Mouse (Mus musculus): ENCODE measurements at regions not wholly inside any gene's neighbourhood (a gene's known extent, or its start where the extent isn't known, plus 50 kb on each side); places are given as distances from the start of the nearest gene placed in this dataset.
A peak's percentile ranks its signal among the peaks of the same experiment; 100 is the strongest.

- 0 out of 2 replicates have a peak, but pooled peaks have one; percentile 53 for ATAC-seq
These were observed 287.6 kb upstream of the Eif4g2 start for GRCm38 (mm10) chr7:111370421-111370887.

GRCm38 (mm10) chr7:111368296-111369004, 285.6 kb upstream of the Eif4g2 start:
- Histone ChIP-seq H3K36me3 (ENCODE audit: poor library complexity, severe bottlenecking) (no peaks in the 10 kb centered on the region), H3K4me1 (peaks cover 12% of the 10 kb centered on the region), H3K4me3 (no peak overlapping the region), H3K27ac (no peak overlapping the region), H3K9me3 (replicated peaks) (no peaks in the 10 kb centered on the region), H3K27me3 (no peaks in the 10 kb centered on the region), H3K4me2 (no peak overlapping the region), H3K9ac (no peak overlapping the region)
- 83% methylated on average over 2 of the region's 2 CpGs for WGBS
- ATAC-seq: no peak

More at GRCm38 (mm10) chr7:111370421-111370887, 287.6 kb upstream of the Eif4g2 start:
- H3K36me3 ChIP-seq (ENCODE audit: poor library complexity, severe bottlenecking): no peaks in the 10 kb centered on the region
- WGBS: 22% methylated on average over 2 of the region's 2 CpGs
- H3K4me3 ChIP-seq: no peak overlapping the region
- H3K4me2 ChIP-seq: no peak overlapping the region
- H3K27me3 ChIP-seq: no peaks in the 10 kb centered on the region
- peaks cover 12% of the 10 kb centered on the region for H3K4me1 ChIP-seq
- no peaks in the 10 kb centered on the region for H3K9me3 ChIP-seq (replicated peaks)
- no peak overlapping the region for H3K9ac ChIP-seq
- H3K27ac ChIP-seq: no peak overlapping the region

- no peaks in the 10 kb centered on the region for H3K36me3 ChIP-seq (ENCODE audit: poor library complexity, severe bottlenecking)
- no peaks in the 10 kb centered on the region for H3K27me3 ChIP-seq
- no peak overlapping the region for H3K9ac ChIP-seq
- no peak overlapping the region for H3K27ac ChIP-seq
- H3K4me1 ChIP-seq: peaks cover 12% of the 10 kb centered on the region
- ATAC-seq: no peak
- no peak overlapping the region for H3K4me3 ChIP-seq
- no peaks in the 10 kb centered on the region for H3K9me3 ChIP-seq (replicated peaks)
- no peak overlapping the region for H3K4me2 ChIP-seq
- 84% methylated on average over 4 of the region's 4 CpGs for WGBS
These were observed 284.3 kb upstream of the Eif4g2 start for GRCm38 (mm10) chr7:111366951-111367653.

- no peaks in the 10 kb centered on the region for H3K27me3 ChIP-seq
- WGBS: 83% methylated on average over 5 of the region's 5 CpGs
- H3K4me2 ChIP-seq: no peak overlapping the region
- H3K9ac ChIP-seq: no peak overlapping the region
- ATAC-seq: no peak
- H3K27ac ChIP-seq: no peak overlapping the region
- H3K4me1 ChIP-seq: peaks cover 4% of the 10 kb centered on the region
- H3K36me3 ChIP-seq (ENCODE audit: poor library complexity, severe bottlenecking): no peaks in the 10 kb centered on the region
- H3K4me3 ChIP-seq: no peak overlapping the region
- no peaks in the 10 kb centered on the region for H3K9me3 ChIP-seq (replicated peaks)
These were observed 282.6 kb upstream of the Eif4g2 start for GRCm38 (mm10) chr7:111365384-111365783.

GRCm38 (mm10) chr7:111363206-111363605, 280.4 kb upstream of the Eif4g2 start:
- 87% methylated on average over 5 of the region's 5 CpGs for WGBS
- no peaks in the 10 kb centered on the region for H3K27me3 ChIP-seq
- no peak overlapping the region for H3K9ac ChIP-seq
- ATAC-seq: no peak
- no peak overlapping the region for H3K4me3 ChIP-seq
- no peaks in the 10 kb centered on the region for H3K36me3 ChIP-seq (ENCODE audit: poor library complexity, severe bottlenecking)
- no peaks in the 10 kb centered on the region for H3K4me1 ChIP-seq
- no peak overlapping the region for H3K4me2 ChIP-seq
- no peak overlapping the region for H3K27ac ChIP-seq
- no peaks in the 10 kb centered on the region for H3K9me3 ChIP-seq (replicated peaks)

- 80% methylated on average over 4 of the region's 4 CpGs for WGBS
- H3K9me3 ChIP-seq (replicated peaks): no peaks in the 10 kb centered on the region
- H3K4me3 ChIP-seq: no peak overlapping the region
- H3K27ac ChIP-seq: no peak overlapping the region
- no peaks in the 10 kb centered on the region for H3K27me3 ChIP-seq
- no peaks in the 10 kb centered on the region for H3K36me3 ChIP-seq (ENCODE audit: poor library complexity, severe bottlenecking)
- H3K9ac ChIP-seq: no peak overlapping the region
- no peak for ATAC-seq
- no peaks in the 10 kb centered on the region for H3K4me1 ChIP-seq
- H3K4me2 ChIP-seq: no peak overlapping the region
These were observed 279.8 kb upstream of the Eif4g2 start for GRCm38 (mm10) chr7:111362646-111363045.

- WGBS: 80% methylated on average over 2 of the region's 2 CpGs
- H3K9me3 ChIP-seq (replicated peaks): no peaks in the 10 kb centered on the region
- no peak overlapping the region for H3K9ac ChIP-seq
- H3K27ac ChIP-seq: no peak overlapping the region
- no peak for ATAC-seq
- H3K27me3 ChIP-seq: no peaks in the 10 kb centered on the region
- no peaks in the 10 kb centered on the region for H3K4me1 ChIP-seq
- no peak overlapping the region for H3K4me3 ChIP-seq
- no peak overlapping the region for H3K4me2 ChIP-seq
- H3K36me3 ChIP-seq (ENCODE audit: poor library complexity, severe bottlenecking): no peaks in the 10 kb centered on the region
These were observed 272.3 kb upstream of the Eif4g2 start for GRCm38 (mm10) chr7:111355088-111355656.

- no peak overlapping the region for H3K4me2 ChIP-seq
- H3K36me3 ChIP-seq (ENCODE audit: poor library complexity, severe bottlenecking): no peaks in the 10 kb centered on the region
- H3K27me3 ChIP-seq: no peaks in the 10 kb centered on the region
- H3K27ac ChIP-seq: no peak overlapping the region
- 74% methylated on average over 4 of the region's 4 CpGs for WGBS
- H3K9me3 ChIP-seq (replicated peaks): no peaks in the 10 kb centered on the region
- H3K4me1 ChIP-seq: no peaks in the 10 kb centered on the region
- ATAC-seq: no peak
- no peak overlapping the region for H3K9ac ChIP-seq
- H3K4me3 ChIP-seq: no peak overlapping the region
These were observed 271.2 kb upstream of the Eif4g2 start for GRCm38 (mm10) chr7:111354066-111354465.

GRCm38 (mm10) chr7:111352176-111352575, 269.3 kb upstream of the Eif4g2 start:
- Histone ChIP-seq H3K27me3 (no peaks in the 10 kb centered on the region), H3K36me3 (ENCODE audit: poor library complexity, severe bottlenecking) (no peaks in the 10 kb centered on the region), H3K4me3 (no peak overlapping the region), H3K9ac (no peak overlapping the region), H3K27ac (no peak overlapping the region), H3K4me2 (no peak overlapping the region), H3K4me1 (no peaks in the 10 kb centered on the region), H3K9me3 (replicated peaks) (no peaks in the 10 kb centered on the region)
- ATAC-seq: no peak
- whole genome bisulfite sequencing: 93% methylated on average over 2 of the region's 2 CpGs

GRCm38 (mm10) chr7:111345117-111345516, 262.3 kb upstream of the Eif4g2 start:
- H3K4me1 ChIP-seq: no peaks in the 10 kb centered on the region
- H3K9ac ChIP-seq: no peak overlapping the region
- ATAC-seq: no peak
- no peak overlapping the region for H3K4me2 ChIP-seq
- H3K9me3 ChIP-seq (replicated peaks): no peaks in the 10 kb centered on the region
- H3K4me3 ChIP-seq: no peak overlapping the region
- no peaks in the 10 kb centered on the region for H3K27me3 ChIP-seq
- H3K27ac ChIP-seq: no peak overlapping the region
- no peaks in the 10 kb centered on the region for H3K36me3 ChIP-seq (ENCODE audit: poor library complexity, severe bottlenecking)
- 73% methylated on average over 1 of the region's 1 CpGs for WGBS

GRCm38 (mm10) chr7:111337053-111337452, 254.2 kb upstream of the Eif4g2 start:
- Histone ChIP-seq H3K9ac (no peak overlapping the region), H3K27ac (no peak overlapping the region), H3K4me2 (no peak overlapping the region), H3K36me3 (ENCODE audit: poor library complexity, severe bottlenecking) (no peaks in the 10 kb centered on the region), H3K9me3 (replicated peaks) (no peaks in the 10 kb centered on the region), H3K4me3 (no peak overlapping the region), H3K4me1 (no peaks in the 10 kb centered on the region), H3K27me3 (no peaks in the 10 kb centered on the region)
- ATAC-seq: no peak
- WGBS: 67% methylated on average over 3 of the region's 3 CpGs

GRCm38 (mm10) chr7:111322901-111323300, 240.1 kb upstream of the Eif4g2 start:
- H3K9me3 ChIP-seq (replicated peaks): no peaks in the 10 kb centered on the region
- no peak overlapping the region for H3K4me3 ChIP-seq
- 84% methylated on average over 6 of the region's 6 CpGs for WGBS
- no peak overlapping the region for H3K9ac ChIP-seq
- peaks cover 20% of the 10 kb centered on the region; the same call in 1 of the 2 replicates for H3K27me3 ChIP-seq
- no peaks in the 10 kb centered on the region for H3K4me1 ChIP-seq
- no peaks in the 10 kb centered on the region for H3K36me3 ChIP-seq (ENCODE audit: poor library complexity, severe bottlenecking)
- H3K27ac ChIP-seq: no peak overlapping the region
- H3K4me2 ChIP-seq: no peak overlapping the region
- no peak for ATAC-seq
